Mouse (Mus musculus) hindbrain, embryonic 14.5 days (tissue): ENCODE data around the gene Gm4787. TPM values are rescaled to one million over a fixed set of nuclear protein-coding genes. Genes with fewer than 3 reads are reported as not detected.

Source experiments
- polyA plus RNA-seq: library from polyadenylated mRNA; unstranded; fragments of >200 nt; fragmentation: Nextera tagmentation; extraction: Ambion mirVana; gene quantifications from 2 replicates; pipeline ENCODE4 v1.2.1, GENCODE M21; 2014

Gene Gm4787
- polyA plus RNA-seq, 1 experiment from 2014 or later, result 0.58 TPM

Other genes starting within 250 kb of the Gm4787 start
- gene Slc8a3, start 46.3 kb downstream of the Gm4787 start, polyA plus RNA-seq, result 12.1 and 13.9 TPM in 2 replicates
- gene Adam4, start 42.5 kb upstream of the Gm4787 start, polyA plus RNA-seq, result 0.27 and 0.41 TPM in 2 replicates
- 117 and 136 TPM in 2 replicates for gene Cox16, start 105.7 kb upstream of the Gm4787 start, polyA plus RNA-seq
- 41.7 and 42.0 TPM in 2 replicates for gene Gm20498, start 153.4 kb upstream of the Gm4787 start, polyA plus RNA-seq
- gene Synj2bp, start 153.4 kb upstream of the Gm4787 start, polyA plus RNA-seq, result 32.0 and 37.6 TPM in 2 replicates
- 0.90 and 1.1 TPM in 2 replicates for gene Adam21, start 189.0 kb upstream of the Gm4787 start, polyA plus RNA-seq
- 39.4 and 45.7 TPM in 2 replicates for gene Med6, start 215.5 kb upstream of the Gm4787 start, polyA plus RNA-seq